Mouse (Mus musculus): Measurements from ENCODE around the gene Vmn1r175.

DNA sequence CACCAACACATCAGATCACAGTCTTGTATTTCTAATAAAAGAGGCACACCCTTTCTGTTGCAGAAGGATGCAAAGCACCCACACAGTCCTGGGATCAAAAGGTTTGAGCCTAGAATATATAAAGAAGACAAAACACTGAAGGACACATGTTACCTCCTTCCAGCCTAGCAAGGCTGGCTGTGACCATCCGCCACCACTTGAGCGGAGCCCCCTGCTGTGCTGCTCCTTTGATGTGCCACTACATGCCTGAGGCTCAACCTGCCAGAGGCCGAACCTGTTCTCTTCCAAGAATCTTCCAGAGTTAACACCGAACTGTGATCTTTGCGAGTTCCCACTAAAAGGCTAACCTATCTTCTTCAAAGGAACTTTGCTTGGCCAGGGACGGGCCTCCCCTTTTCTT lies 25.9 kb downstream of the Vmn1r175 start:
- no peak for TF ChIP-seq CTCF (IDR thresholded peaks at IDR 0.05; ENCODE audit: low read depth)
- TF ChIP-seq EP300 (optimal IDR thresholded peaks at IDR 0.05), result no peak

All from stomach, postnatal 0 days (tissue).